Mouse (Mus musculus) gastrocnemius, adult 2 months (tissue): ENCODE measurements at regions not wholly inside any gene's neighbourhood (a gene's known extent, or its start where the extent isn't known, plus 50 kb on each side); places are given as distances from the start of the nearest gene placed in this dataset.

Source experiments
- DNase-seq: peaks from one replicate; pipeline ENCODE4 v3.0.0; 2022
- H3K27ac ChIP-seq: fragments of 200-600 bp; 2 replicates; pipeline ENCODE4 v1.8.1; 2022; ENCODE audit warnings: mild to moderate bottlenecking
- H3K4me3 ChIP-seq: fragments of 200-600 bp; 2 replicates; pipeline ENCODE4 v1.8.1; 2022; ENCODE audit warnings: mild to moderate bottlenecking, moderate library complexity
- CTCF ChIP-seq: fragments of 200-600 bp; IDR thresholded peaks from 2 replicates; pipeline ENCODE4 v1.8.1; 2022; ENCODE audit warnings: antibody characterized with exemption, mild to moderate bottlenecking, moderate library complexity
- intact Hi-C: fragments of 180-260 bp; cut with DNase I; formaldehyde crosslinking; loops from one replicate; pipeline ENCODE4 v1.15.1; 2025

DNA sequence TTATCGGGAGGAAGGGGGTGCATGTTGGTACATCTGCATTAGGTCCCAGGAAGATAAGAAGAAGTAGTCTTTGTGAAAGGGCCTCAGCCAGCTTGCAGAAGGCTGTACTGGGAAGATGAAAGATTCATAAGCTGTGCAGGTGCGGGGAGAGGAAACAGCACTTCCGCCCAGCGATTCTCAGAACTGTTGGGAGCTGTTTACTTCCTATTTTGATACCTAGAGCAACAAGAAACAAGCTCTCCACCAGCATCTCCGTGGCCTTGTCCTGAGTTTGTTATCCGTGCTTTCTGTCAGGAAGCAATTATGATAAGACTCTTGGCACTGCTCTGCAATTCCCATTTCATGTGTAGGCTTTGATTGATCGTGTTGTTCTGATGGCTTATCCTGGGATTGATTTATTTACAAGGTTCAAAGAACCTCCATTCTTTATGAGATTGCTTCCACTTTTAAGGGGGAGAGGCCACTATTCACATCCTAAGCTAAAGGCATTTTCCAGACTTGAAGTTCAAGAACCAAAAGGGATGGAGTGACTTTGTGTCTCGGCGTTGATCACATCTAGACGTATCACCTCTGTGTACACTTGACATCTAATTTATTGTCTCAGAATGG, 133.6 kb upstream of the Tars start:
- Histone ChIP-seq H3K27ac (no peak overlapping the region), H3K4me3 (no peak overlapping the region; the same call in 1 of the 2 replicates)

DNA sequence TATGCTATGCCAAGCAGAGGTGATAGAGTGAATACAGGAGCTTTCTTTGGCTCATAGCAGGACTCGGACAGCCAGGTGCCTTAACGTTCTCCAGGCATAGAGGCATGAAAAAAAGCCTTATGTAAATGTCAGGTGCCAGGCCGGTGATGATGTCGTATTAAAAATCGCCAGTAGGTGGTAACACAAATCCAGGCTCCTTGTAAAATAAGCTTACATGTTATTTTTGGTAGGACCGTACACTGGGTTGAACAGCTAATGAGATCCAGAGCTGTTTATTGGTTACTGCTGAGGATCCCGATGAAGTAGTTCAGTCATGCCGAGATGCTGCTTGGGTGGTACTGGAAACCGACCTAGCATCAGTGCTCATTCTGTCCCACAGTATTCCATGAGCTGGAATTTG, 133.1 kb upstream of the Tars start:
- peak; percentile 15; the same call in 1 of the 2 replicates for TF ChIP-seq CTCF
- intact Hi-C loops: no loop called here

More for the DNA sequence above, 133.6 kb upstream of the Tars start:
- no peak for TF ChIP-seq CTCF
- DNase-seq: no peak
- intact Hi-C loops: no loop called here

DNA sequence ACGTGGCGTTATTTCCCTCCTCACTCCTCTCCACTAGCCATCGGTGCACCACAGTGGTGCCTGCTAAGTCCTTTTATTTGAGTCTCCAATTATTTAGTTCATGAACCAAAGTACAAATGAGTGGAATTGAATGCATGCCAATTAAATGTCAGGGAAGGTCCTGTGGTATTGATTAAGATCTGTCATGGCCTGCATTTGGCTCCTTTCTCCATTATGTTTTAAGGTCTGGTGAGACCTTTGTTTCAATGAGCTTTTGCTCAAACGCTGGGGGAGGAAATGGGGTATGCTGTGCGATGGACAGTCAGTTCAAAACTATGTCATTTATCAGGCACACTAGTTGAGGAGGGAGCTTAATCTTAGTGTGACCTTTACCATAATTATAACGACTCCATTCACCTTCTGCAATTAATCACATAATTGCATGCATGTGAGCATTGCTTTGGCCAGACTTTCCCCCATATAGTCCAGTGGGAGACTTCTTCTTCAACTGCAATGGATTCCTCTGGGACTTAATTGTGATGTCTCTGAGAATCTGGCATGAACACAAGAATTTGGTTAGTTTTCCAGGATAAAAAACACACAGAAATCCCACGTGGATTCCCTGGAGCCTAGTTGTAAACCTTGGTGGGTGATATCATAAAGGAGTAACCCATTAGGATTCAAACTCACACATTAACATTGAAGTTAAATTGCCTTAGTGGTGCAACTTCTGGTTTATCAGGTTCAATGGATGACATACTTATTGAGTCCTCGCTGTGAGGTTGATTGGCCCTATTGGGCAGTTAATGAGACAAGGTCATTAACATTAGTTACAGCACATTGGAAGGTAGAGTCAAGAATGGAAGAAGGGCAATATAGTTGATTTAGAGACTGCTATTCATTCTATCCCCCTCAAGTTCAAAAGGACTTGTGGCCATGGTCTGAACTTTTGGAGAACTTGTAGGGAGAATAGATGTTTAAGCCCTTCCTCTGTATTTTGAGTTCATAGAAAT, 130.7 kb upstream of the Tars start:
- no peak for TF ChIP-seq CTCF
- no peak for DNase-seq
- H3K4me3 ChIP-seq: no peak overlapping the region
- intact Hi-C loops: no loop called here
- no peak overlapping the region for H3K27ac ChIP-seq

More for the DNA sequence above, 133.1 kb upstream of the Tars start:
- no peak overlapping the region for H3K27ac ChIP-seq
- DNase-seq: no peak
- H3K4me3 ChIP-seq: no peak overlapping the region

DNA sequence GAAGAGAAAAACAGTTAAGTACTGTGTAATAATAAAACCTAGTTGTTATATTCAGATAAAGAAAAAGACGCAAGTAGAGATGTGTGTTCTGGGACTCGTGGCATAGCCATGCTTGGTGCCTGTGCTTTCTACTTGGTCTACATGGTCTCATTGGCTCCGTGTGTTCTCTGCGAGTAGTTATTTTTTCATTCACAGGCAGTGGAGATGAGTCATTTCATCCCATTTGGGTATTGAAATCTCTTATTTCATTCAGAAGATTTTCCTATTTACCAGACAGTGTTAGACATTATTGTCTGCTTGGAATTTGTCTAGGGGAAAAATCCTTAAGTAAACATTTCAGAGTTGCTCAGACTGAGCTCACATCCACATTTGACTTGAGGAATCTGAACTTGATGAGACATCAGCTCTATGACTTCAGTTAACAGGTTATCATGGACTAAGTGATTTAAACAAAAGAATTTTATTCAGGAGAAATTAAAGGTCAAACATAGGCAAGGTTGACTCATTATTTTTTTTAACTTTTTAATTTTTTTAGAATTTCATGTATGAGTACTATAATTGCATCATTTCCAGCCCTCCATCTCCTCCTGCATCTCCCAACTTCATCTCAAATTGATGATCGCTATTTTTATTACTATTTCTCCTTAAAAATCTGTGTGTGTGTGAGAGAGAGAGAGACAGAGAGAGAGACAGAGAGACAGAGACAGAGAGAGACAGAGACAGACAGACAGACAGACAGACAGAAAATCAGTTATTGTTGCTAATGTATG, 125.1 kb upstream of the Tars start:
- intact Hi-C loops: no loop called here
- no peak overlapping the region for H3K4me3 ChIP-seq
- H3K27ac ChIP-seq: no peak overlapping the region
- DNase-seq: no peak
- TF ChIP-seq CTCF: no peak

DNA sequence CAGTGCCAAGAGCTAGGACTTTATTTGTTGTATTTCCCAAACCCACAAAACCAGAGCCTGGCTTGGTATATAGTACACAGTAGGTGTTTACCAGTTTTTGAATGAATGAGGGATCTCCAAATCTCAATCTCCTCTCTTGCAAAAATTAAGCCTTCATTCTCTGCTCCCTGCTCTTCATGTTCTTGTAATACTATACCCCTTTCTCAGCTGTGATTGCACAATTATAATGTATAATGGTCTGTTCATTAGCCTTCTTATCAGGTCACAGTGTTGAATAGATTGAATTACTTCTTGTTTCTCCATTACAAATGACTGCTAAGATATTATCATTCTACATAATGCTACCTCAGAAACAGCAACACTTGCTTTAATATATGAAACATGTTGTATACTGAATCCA, 119.1 kb upstream of the Tars start:
- intact Hi-C loops: no loop called here
- H3K27ac ChIP-seq: no peak overlapping the region
- H3K4me3 ChIP-seq: no peak overlapping the region
- no peak for TF ChIP-seq CTCF
- DNase-seq: no peak

DNA sequence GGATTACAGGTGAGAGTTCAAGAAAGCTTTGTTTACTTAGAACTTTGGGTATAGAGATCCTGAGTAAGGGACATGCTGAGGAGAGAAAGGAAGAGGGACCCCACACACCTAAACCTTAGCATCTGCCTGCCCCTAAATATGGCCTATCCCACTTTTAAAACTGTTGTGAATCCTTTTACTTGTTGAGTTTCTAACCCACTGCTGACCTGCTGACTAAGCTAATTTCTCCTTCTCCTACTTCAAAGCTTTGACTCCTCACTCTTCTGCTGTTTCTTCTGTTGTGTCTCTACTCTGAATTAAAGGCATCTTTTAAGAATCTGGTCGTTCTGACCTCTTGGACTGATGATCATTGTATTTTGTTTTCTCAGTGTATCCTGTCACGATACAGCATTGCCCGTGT, 118.4 kb upstream of the Tars start:
- intact Hi-C loops: no loop called here
- no peak for TF ChIP-seq CTCF
- DNase-seq: no peak
- Histone ChIP-seq H3K27ac (no peak overlapping the region), H3K4me3 (no peak overlapping the region)

DNA sequence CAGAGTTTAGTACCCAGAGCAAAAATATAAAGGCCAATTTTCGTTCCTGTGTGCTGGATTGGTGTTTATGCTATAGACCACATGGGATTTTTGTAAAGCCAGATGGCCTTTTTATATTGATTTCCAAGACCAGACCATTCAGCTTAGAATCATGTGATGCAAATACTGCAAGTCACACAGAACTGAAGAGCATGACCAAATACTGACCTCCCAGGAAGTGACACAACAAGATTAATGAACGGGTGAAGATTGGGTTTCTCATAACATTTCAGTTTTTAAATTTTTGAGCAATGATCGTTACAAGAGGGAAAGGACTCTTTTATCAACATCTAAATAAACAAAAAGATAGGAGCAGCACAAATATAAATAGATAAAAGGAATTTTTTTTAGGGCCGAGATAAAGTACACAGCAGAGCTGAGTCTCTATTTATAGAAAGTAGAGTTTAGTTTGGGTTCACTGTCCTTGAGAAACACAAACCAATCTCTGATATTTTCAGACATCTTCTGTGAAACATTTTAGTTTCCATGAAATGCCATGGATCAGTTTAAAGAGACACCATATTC, 105.7 kb upstream of the Tars start:
- DNase-seq: no peak
- Histone ChIP-seq H3K4me3 (no peak overlapping the region), H3K27ac (no peak overlapping the region)
- TF ChIP-seq CTCF: no peak
- intact Hi-C loops: no loop called here

DNA sequence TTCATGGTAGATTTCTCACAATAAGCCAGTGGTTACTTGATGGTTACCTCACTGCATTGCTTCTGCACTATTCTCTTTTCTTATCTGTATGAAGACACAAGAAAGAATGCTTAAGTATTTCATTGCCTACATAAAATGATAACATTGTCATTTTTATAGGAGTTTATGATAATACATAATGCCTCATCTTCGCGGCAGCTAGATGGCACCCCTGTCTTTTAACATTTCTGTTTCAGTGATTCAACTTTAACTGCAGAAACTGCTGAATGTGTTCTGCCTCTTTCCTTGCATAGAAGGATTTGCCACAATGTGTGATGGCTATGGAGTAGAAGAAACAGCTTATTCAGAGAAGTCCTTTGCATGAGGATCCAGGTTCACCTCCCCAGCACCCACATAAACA, 97.0 kb upstream of the Tars start:
- no peak overlapping the region for H3K27ac ChIP-seq
- no peak; the same call in 1 of the 2 replicates for TF ChIP-seq CTCF
- no peak overlapping the region for H3K4me3 ChIP-seq
- no peak for DNase-seq
- intact Hi-C loops: no loop called here

DNA sequence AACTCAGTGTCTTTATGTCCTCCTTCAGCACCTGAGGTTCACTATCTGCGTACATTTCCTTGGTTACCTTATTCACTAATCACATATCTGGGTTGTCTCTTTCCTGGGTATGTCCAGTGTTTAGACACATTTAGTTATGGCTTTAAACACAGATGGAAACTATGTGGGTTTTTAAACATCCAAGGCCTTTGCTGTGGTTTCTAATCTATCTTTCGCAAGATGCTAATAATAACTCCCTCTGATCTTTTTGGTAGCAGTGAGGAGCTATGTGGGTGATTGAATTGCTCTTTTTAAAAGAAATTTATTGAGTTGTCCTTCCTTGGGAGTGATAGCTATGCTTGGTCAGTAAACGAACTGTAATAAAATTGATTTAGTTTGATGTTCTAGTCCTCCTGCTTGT, 89.7 kb upstream of the Tars start:
- Histone ChIP-seq H3K27ac (no peak overlapping the region), H3K4me3 (no peak overlapping the region)
- no peak for DNase-seq
- TF ChIP-seq CTCF: no peak
- intact Hi-C loops: no loop called here

DNA sequence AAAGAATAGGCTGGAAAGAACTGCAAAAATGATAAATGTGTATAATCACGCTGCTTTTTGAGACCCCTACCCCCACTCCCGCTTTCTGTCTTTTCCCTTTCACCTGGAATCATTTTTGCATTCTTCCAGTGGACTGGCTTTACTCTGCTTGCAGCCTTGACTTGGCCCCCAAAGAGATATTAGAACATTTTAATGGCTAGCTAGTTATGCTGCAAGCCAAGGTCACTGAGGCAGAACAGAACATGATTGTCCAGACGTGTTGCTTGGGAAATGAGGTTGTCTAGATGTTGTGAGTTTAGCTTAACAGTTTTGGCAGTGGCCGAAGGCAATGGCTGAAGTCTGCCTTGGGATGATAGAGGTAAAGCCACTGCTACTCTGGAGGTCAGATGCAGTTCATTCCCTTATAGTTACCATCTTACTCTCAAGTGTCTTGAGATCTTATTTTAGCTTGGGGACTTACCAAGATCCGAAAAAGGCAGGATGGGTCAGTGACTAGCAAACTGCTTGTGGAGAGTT, 87.9 kb upstream of the Tars start:
- no peak for DNase-seq
- intact Hi-C loops: no loop called here
- no peak overlapping the region for H3K4me3 ChIP-seq
- no peak for TF ChIP-seq CTCF
- no peak overlapping the region for H3K27ac ChIP-seq

DNA sequence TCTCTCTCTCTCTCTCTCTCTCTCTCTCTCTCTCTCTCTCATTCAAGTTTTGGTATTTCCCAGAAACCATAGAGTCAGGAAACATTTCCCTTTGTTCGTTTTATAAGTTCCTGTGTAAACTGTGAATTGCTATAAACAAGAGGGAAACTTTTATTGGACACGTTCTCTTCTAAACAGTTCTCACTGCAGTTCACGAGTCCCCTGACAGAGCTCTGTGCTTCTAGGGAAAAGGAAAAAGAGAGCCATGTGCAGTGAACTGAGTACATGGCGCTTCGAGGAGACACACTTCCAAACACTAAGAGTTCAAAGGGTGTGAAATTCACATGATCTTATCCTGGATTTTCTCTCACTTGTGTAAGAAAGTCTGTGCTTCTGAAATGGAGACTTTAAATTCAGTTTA, 84.5 kb upstream of the Tars start:
- no peak for DNase-seq
- Histone ChIP-seq H3K4me3 (no peak overlapping the region), H3K27ac (no peak overlapping the region)
- intact Hi-C loops: no loop called here
- no peak for TF ChIP-seq CTCF

DNA sequence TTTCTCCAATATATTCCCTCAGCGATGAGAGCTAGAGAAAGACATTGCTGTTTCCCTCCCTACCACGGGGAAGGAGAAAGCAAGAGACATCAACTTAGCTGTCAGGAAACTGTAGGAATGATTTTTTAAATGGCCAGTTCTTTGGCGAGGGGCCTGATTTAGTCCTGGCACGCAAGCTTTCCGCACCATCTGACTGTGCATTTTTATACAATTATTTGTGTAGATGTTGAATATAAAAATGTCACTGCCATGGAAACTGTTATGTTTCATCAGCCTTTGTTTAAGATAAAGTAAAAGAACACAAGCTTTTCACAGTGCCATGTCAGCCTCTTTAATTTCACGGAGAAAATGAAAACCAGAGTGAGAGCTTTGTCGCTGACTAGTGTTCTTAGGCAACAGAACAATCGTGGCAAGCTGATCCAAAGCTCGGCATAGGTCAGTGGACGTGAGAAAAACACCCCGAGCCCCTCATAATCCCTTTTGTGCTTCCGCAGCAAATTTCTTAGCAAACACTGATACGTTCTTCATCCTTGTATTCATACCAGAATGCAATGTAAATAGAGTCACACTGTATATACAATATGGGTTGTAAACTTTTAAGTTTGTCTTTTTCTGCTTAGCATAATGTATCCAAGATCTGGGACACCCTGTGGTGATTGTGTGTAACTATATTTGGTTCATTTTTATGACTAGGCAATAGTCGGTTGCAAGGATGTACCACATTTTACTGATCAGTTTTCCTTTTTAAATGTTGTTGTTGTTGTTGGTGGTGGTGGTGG, 79.9 kb upstream of the Tars start:
- no peak for TF ChIP-seq CTCF
- Histone ChIP-seq H3K27ac (no peak overlapping the region), H3K4me3 (no peak overlapping the region)
- no peak for DNase-seq
- intact Hi-C loops: no loop called here
